Mouse (Mus musculus) heart, adult 2 months (tissue): ENCODE data around the gene Chst8. TPM values are rescaled to one million over a fixed set of nuclear protein-coding genes. Genes with fewer than 3 reads are reported as not detected.

Experiments used
- DNase-seq, 2 experiments: peaks; one replicate each; pipeline ENCODE4 v3.0.0; 2021
- H3K27ac ChIP-seq: fragments of 200-600 bp; 2 replicates; pipeline ENCODE4 v1.8.1; 2022
- H3K27me3 ChIP-seq: fragments of 200-500 bp; 2 replicates; pipeline ENCODE4 v1.6.1; 2012; ENCODE audit warnings: mild to moderate bottlenecking, low read length, inconsistent platforms, mixed read lengths; ENCODE audit not compliant: control insufficient read depth, insufficient read depth
- H3K36me3 ChIP-seq: fragments of 200-500 bp; 2 replicates; pipeline ENCODE4 v1.6.1; 2012; ENCODE audit warnings: low read length, inconsistent platforms; ENCODE audit not compliant: control insufficient read depth, insufficient read depth
- H3K4me1 ChIP-seq: fragments of 200-500 bp; 2 replicates; pipeline ENCODE4 v1.6.1; 2011; ENCODE audit warnings: low read length; ENCODE audit not compliant: control insufficient read depth, insufficient read depth
- H3K4me3 ChIP-seq: fragments of 200-600 bp; 2 replicates; pipeline ENCODE4 v1.8.1; 2022
- H3K79me2 ChIP-seq: fragments of 200-500 bp; replicated peaks from 2 replicates; pipeline ENCODE4 v1.6.1; 2012; ENCODE audit warnings: mild to moderate bottlenecking, inconsistent platforms, low read length, moderate library complexity, mixed read lengths; ENCODE audit not compliant: control insufficient read depth, insufficient read depth
- H3K9ac ChIP-seq: fragments of 200-500 bp; 2 replicates; pipeline ENCODE4 v1.6.1; 2012; ENCODE audit warnings: low read depth, mild to moderate bottlenecking, control low read depth, inconsistent platforms, low read length, mixed read lengths
- CTCF ChIP-seq: fragments of 200-600 bp; IDR thresholded peaks from 2 replicates; pipeline ENCODE4 v1.8.1; 2022; ENCODE audit warnings: antibody characterized with exemption, mild to moderate bottlenecking, moderate library complexity
- EP300 ChIP-seq: fragments of 200-500 bp; IDR thresholded peaks from 2 replicates; pipeline ENCODE4 v1.6.1; 2011; ENCODE audit warnings: low read depth, low read length, control low read depth; ENCODE audit not compliant: insufficient read depth
- POLR2A ChIP-seq: fragments of 200-500 bp; IDR thresholded peaks from 2 replicates; pipeline ENCODE4 v1.6.1; 2011; ENCODE audit warnings: mild to moderate bottlenecking, low read depth, low read length, control low read depth; ENCODE audit not compliant: insufficient read depth
- WGBS: fragments of 180-500 bp; shearing (Covaris S2); methylation state at CpG from one replicate; pipeline ENCODE4 v1.1.7; 2018; 5-methylcytosine and 5-hydroxymethylcytosine counted together
- intact Hi-C: fragments of 180-260 bp; cut with DNase I; formaldehyde crosslinking; loops from one replicate; pipeline ENCODE4 v1.15.1; 2025
- polyA plus RNA-seq: library from polyadenylated mRNA; depleted of rRNA; stranded (reverse); fragments of >200 nt; gene quantifications from 2 replicates; pipeline ENCODE4 v1.2.3, GENCODE M21; 2012
- total RNA-seq, 2 experiments: library from RNA; stranded (reverse); gene quantifications; 2 replicates each; pipeline ENCODE4 v1.2.3; 2021

Chst8 gene
- total and polyA plus RNA-seq, 3 experiments: 0.39 to 0.41 TPM; not detected in 1

DNA sequence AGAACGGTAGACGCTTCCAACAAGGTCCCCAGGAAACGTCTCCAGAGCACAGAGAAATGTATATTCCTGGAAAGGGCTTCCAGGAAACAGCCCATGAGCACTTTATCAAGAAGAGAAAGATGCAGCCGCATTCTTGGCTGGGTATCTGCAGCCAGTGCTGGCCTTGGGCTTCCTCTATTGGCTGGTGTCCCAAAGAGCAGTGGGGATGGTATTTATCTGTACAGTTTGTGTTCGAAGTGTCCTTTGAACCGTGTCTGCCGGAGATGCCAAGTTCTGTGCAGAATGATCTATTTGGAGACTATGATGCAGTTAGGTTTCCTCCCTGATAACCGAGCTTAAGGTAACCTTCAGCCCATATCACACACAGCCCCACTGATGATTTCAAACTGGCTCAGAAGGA lies 43.0 kb downstream of the Chst8 start:
- TF ChIP-seq EP300 (no peak), POLR2A (no peak), CTCF (no peak)
- no peak overlapping the region for H3K27ac ChIP-seq
- no peaks in the 10 kb centered on the region for H3K27me3 ChIP-seq
- H3K36me3 ChIP-seq: no peaks in the 10 kb centered on the region
- no peaks in the 10 kb centered on the region for H3K4me1 ChIP-seq
- WGBS: 8% methylated on average over 8 of the region's 8 CpGs
- H3K9ac ChIP-seq: no peak overlapping the region
- intact Hi-C loops: no loop called here
- no peak overlapping the region for H3K4me3 ChIP-seq
- no peaks in the 10 kb centered on the region for H3K79me2 ChIP-seq
- peak in 1 of 2 experiments; percentile 27 for DNase-seq

DNA sequence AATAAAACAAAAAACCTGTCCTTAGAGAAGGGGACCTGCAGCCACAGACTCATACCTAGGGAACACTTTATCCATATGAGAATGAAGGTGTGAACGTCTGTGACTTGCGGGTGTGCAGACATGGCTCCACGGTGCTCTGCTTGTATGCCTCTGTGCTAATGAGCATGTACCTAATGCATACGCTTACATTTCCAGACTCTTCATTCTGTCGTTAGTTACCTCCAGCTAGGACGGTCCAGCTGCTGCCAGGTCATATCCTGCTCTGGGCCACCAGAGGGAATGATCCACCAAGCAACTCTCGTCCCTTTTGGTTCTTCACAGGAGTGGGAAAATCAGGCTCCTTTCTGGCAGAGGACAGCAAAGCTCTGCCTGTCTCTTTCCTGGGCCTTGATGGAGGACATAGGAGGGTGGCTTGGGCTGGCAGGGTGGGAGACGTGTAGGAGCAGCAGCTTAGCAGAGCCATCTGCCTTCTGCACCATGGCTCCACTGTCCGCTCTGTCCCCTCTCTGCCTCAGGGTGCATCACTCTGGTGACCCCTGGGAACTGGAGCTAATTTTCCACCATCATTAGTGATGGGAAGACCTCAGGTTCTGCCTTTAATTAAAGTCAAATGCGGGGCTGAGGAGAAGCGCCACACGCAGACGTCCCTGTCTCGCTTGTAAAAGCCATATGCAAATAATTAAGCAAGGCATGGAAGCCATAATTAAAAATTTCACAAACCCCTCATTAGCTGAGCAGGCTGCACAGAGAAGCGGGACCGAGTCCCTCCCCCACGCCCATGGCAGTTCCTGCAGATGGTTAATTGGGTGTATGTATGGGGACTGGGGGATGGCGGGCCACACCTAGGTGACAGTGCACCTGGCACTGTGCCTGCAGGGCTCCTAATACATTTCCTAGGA lies 48.0 kb downstream of the Chst8 start:
- WGBS: 77% methylated on average over 18 of the region's 18 CpGs
- no peak for DNase-seq
- no peak for TF ChIP-seq EP300
- no peak for TF ChIP-seq POLR2A
- no peak for TF ChIP-seq CTCF
- intact Hi-C loops: no loop called here
- Histone ChIP-seq H3K4me1 (no peaks in the 10 kb centered on the region), H3K79me2 (no peaks in the 10 kb centered on the region), H3K27me3 (no peaks in the 10 kb centered on the region), H3K9ac (no peak overlapping the region), H3K4me3 (no peak overlapping the region), H3K27ac (no peak overlapping the region), H3K36me3 (no peaks in the 10 kb centered on the region)

DNA sequence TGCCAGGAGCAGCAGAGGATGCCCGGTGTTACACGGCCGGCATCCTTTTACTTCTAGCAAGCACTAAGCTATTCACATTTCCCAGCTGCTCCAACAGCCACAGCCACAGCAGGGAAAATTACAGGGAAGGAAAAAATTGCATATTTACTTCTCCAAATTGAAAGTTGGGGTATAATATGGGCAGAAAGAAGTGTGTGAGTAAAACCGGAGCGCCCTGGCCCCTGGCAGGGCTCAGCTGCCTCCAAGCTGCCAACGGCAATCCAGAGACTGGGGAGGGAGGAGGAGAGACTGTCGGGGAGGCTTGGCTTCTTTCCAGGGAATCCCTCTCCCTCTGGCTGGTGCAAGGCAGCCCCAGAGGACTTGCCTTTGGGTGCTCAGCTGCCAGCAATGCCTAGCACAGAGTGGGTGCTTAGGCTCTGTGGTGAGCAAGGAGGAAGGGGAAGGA lies 53.1 kb downstream of the Chst8 start:
- no peaks in the 10 kb centered on the region for H3K36me3 ChIP-seq
- intact Hi-C loops: no loop called here
- H3K4me3 ChIP-seq: no peak overlapping the region
- H3K79me2 ChIP-seq: no peaks in the 10 kb centered on the region
- H3K27ac ChIP-seq: no peak overlapping the region
- no peaks in the 10 kb centered on the region for H3K27me3 ChIP-seq
- no peak for TF ChIP-seq POLR2A
- TF ChIP-seq EP300: no peak
- no peak for TF ChIP-seq CTCF
- no peak overlapping the region for H3K9ac ChIP-seq
- WGBS: 36% methylated on average over 7 of the region's 7 CpGs
- H3K4me1 ChIP-seq: no peaks in the 10 kb centered on the region
- no peak for DNase-seq

DNA sequence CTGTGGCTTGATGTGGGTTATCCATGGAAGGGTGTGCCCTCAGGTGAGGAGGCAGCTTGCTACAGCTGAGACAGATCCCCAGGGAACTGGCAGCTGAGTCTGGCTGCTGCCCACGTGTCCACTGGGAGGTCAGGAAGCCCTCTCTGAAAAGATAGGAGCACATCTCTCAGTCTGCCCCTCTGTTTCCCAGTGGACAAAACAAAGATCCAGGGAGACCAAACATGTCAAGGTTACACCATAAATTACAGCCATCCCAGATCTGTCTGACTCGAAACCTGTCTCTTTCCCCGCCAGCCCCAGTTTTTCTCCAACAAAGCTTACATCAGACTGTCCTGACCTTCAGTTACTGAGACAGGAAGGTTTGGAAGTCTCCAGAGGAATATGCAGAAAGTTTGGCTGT lies 53.8 kb downstream of the Chst8 start:
- TF ChIP-seq EP300 (no peak), POLR2A (no peak), CTCF (no peak)
- WGBS: 47% methylated on average over 3 of the region's 3 CpGs
- no peaks in the 10 kb centered on the region for H3K79me2 ChIP-seq
- no peaks in the 10 kb centered on the region for H3K27me3 ChIP-seq
- H3K9ac ChIP-seq: no peak overlapping the region
- H3K4me3 ChIP-seq: no peak overlapping the region
- no peaks in the 10 kb centered on the region for H3K4me1 ChIP-seq
- H3K36me3 ChIP-seq: no peaks in the 10 kb centered on the region
- H3K27ac ChIP-seq: no peak overlapping the region
- no peak for DNase-seq
- intact Hi-C loops: no loop called here

DNA sequence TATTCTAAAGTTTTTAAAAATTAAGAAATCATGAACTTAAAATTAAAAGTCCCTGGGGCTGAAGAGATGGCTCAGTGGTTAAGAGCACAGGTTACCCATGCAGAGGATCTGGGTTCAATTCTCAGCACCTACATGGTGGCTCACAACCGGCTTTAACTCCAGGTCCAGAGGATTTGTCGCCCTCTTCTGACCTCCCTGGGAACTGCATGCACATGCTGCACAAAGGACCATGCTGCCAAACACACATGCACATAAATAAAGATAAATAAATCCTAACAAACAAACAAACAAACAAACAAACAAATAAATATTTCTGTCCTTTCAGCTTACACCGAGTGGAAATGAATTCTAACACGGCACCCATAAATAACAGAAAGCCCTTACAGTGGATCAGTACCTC lies 55.0 kb downstream of the Chst8 start:
- Histone ChIP-seq H3K27me3 (no peaks in the 10 kb centered on the region), H3K9ac (no peak overlapping the region), H3K4me3 (no peak overlapping the region), H3K36me3 (no peaks in the 10 kb centered on the region), H3K4me1 (no peaks in the 10 kb centered on the region), H3K79me2 (no peaks in the 10 kb centered on the region), H3K27ac (no peak overlapping the region)
- intact Hi-C loops: no loop called here
- whole genome bisulfite sequencing: 81% methylated on average over 4 of the region's 4 CpGs
- TF ChIP-seq EP300 (no peak), CTCF (0 out of 2 replicates have a peak, but pooled peaks have one; percentile 14)
- no peak for DNase-seq

DNA sequence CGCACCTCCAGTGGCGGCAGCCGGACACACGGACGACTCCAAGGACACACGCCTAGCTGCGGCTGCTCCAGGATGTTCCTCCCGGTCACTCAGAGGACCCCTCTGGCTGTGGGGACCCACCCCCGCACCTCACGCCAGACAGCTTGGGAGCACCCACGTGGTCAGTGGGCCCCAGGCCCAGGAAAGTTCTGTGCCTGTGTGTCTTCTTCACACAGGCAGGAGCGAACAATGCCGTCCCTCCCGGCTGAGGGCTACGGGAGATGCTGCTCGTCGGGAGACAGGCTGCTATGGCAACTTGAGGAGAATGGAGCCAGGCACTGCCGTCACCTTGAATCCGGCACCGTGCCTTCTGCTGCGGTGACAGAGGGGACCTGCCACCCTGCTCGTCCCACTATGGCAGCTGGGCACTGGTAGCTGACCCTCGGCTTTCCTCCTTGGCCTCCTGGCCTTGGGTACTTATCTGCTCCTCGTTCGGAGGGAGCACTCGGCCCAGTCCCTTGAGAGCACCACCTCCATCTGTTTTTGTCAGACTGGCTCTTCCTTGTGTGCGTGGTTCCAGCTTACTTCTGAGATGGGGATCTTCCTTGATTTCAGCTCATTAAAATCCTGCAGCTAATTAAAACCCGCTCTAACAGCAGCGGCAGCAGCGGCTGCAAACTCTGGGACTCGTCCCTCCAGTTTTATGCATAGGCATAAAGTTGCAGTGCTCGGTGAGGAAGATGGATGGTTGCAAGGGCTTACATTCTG lies 59.2 kb downstream of the Chst8 start:
- Histone ChIP-seq H3K79me2 (no peaks in the 10 kb centered on the region), H3K4me1 (no peaks in the 10 kb centered on the region), H3K4me3 (no peak overlapping the region), H3K9ac (no peak overlapping the region), H3K36me3 (no peaks in the 10 kb centered on the region), H3K27ac (no peak overlapping the region), H3K27me3 (no peaks in the 10 kb centered on the region)
- no peak for TF ChIP-seq EP300
- no peak for TF ChIP-seq POLR2A
- TF ChIP-seq CTCF: no peak
- intact Hi-C loops: no loop called here
- DNase-seq: no peak
- 70% methylated on average over 32 of the region's 32 CpGs for WGBS
